In genomic region chr1:91921279-91921678, GRCm38 (mm10) we compare ENCODE assay signal across 24 mouse cellular contexts.
DNase-seq lines count a peak whose midpoint lies in the region; ATAC-seq and TF ChIP-seq lines count a peak whose summit lies in the region.
"Had no signal": no experiment of that assay in that cellular context is flagged by ENCODE, and none has a peak within 500 bp of the region (broad histone marks: within the 10 kb centered on the region; RNA-seq: fewer than 3 reads in every experiment).

No protein-coding gene starts in this region.

- H3K27ac ChIP-seq in heart, adult 2 months: peak overlapping the region; percentile 77
- no peak overlapping the region for H3K27ac ChIP-seq in heart, embryonic 11.5 days (ENCODE audit: low read depth, low read length)
- H3K27ac ChIP-seq in liver, postnatal 0 days (ENCODE audit: low read depth): no peak overlapping the region
- no peak overlapping the region for H3K27ac ChIP-seq in liver, embryonic 12.5 days
- peak overlapping the region; percentile 92 for H3K27ac ChIP-seq in olfactory bulb, adult 2 months (ENCODE audit: insufficient read depth, low read depth, low read length)
- no peak overlapping the region for H3K27ac ChIP-seq in kidney, embryonic 15.5 days
- H3K27ac ChIP-seq: embryonic facial prominence, embryonic 10.5 days; embryonic facial prominence, embryonic 13.5 days; forebrain, embryonic 12.5 days; forebrain, embryonic 15.5 days; hindbrain, embryonic 10.5 days; hindbrain, embryonic 13.5 days had no signal

- H3K36me3 ChIP-seq in heart, adult 2 months (ENCODE audit: control insufficient read depth, insufficient read depth, low read length): no peaks in the 10 kb centered on the region
- H3K36me3 ChIP-seq in heart, embryonic 11.5 days (ENCODE audit: control insufficient read depth, insufficient read depth, low read length): no peaks in the 10 kb centered on the region
- no peaks in the 10 kb centered on the region for H3K36me3 ChIP-seq in liver, postnatal 0 days (replicated peaks; ENCODE audit: insufficient read depth, low read length)
- H3K36me3 ChIP-seq in liver, embryonic 12.5 days: no peaks in the 10 kb centered on the region
- no peaks in the 10 kb centered on the region for H3K36me3 ChIP-seq in kidney, embryonic 15.5 days
- H3K36me3 ChIP-seq: embryonic facial prominence, embryonic 10.5 days; embryonic facial prominence, embryonic 13.5 days; forebrain, embryonic 12.5 days; forebrain, embryonic 15.5 days; hindbrain, embryonic 10.5 days; hindbrain, embryonic 13.5 days had no signal

- peaks cover 18% of the 10 kb centered on the region for H3K4me1 ChIP-seq in heart, adult 2 months (ENCODE audit: control insufficient read depth, insufficient read depth, low read length)
- peaks cover 10% of the 10 kb centered on the region for H3K4me1 ChIP-seq in heart, embryonic 11.5 days (ENCODE audit: control insufficient read depth, insufficient read depth, low read length)
- H3K4me1 ChIP-seq in liver, postnatal 0 days (ENCODE audit: insufficient read depth): no peaks in the 10 kb centered on the region
- H3K4me1 ChIP-seq in liver, embryonic 12.5 days: peaks cover 9% of the 10 kb centered on the region; the same call in 1 of the 2 replicates
- H3K4me1 ChIP-seq in olfactory bulb, adult 2 months (ENCODE audit: control insufficient read depth, insufficient read depth, low read length): peaks cover 58% of the 10 kb centered on the region
- peaks cover 12% of the 10 kb centered on the region; the same call in 1 of the 2 replicates for H3K4me1 ChIP-seq in kidney, embryonic 15.5 days
- H3K4me1 ChIP-seq: forebrain, embryonic 12.5 days; forebrain, embryonic 15.5 days; hindbrain, embryonic 13.5 days had no signal

- no peaks in the 10 kb centered on the region for H3K9me3 ChIP-seq in heart, embryonic 11.5 days (replicated peaks; ENCODE audit: control insufficient read depth, low read length)
- no peaks in the 10 kb centered on the region for H3K9me3 ChIP-seq in liver, postnatal 0 days (ENCODE audit: low read length)
- no peaks in the 10 kb centered on the region for H3K9me3 ChIP-seq in liver, embryonic 12.5 days (replicated peaks)
- no peaks in the 10 kb centered on the region for H3K9me3 ChIP-seq in kidney, embryonic 15.5 days (replicated peaks)
- H3K9me3 ChIP-seq: embryonic facial prominence, embryonic 10.5 days; embryonic facial prominence, embryonic 13.5 days; forebrain, embryonic 12.5 days; forebrain, embryonic 15.5 days; hindbrain, embryonic 10.5 days; hindbrain, embryonic 13.5 days had no signal

- no peak overlapping the region for H3K4me3 ChIP-seq in heart, adult 2 months
- no peak overlapping the region for H3K4me3 ChIP-seq in heart, embryonic 11.5 days (ENCODE audit: low read depth, low read length)
- no peak overlapping the region for H3K4me3 ChIP-seq in liver, postnatal 0 days (ENCODE audit: low read depth, low read length)
- H3K4me3 ChIP-seq in liver, embryonic 12.5 days: no peak overlapping the region
- H3K4me3 ChIP-seq in olfactory bulb, adult 2 months (ENCODE audit: insufficient read depth, low read depth, low read length): no peak overlapping the region
- no peak overlapping the region for H3K4me3 ChIP-seq in kidney, embryonic 15.5 days (replicated peaks)
- H3K4me3 ChIP-seq: embryonic facial prominence, embryonic 10.5 days; embryonic facial prominence, embryonic 13.5 days; erythroblast, embryonic 14.5 days; forebrain, embryonic 12.5 days; forebrain, embryonic 15.5 days; hindbrain, embryonic 10.5 days; hindbrain, embryonic 13.5 days had no signal

- no peak overlapping the region for H3K9ac ChIP-seq in heart, adult 2 months (ENCODE audit: low read depth, low read length)
- no peak overlapping the region for H3K9ac ChIP-seq in heart, embryonic 11.5 days (ENCODE audit: low read depth, low read length)
- no peak overlapping the region for H3K9ac ChIP-seq in liver, postnatal 0 days (replicated peaks)
- no peak overlapping the region for H3K9ac ChIP-seq in liver, embryonic 12.5 days
- no peak overlapping the region for H3K9ac ChIP-seq in kidney, embryonic 15.5 days
- H3K9ac ChIP-seq: embryonic facial prominence, embryonic 13.5 days; forebrain, embryonic 12.5 days; forebrain, embryonic 15.5 days; hindbrain, embryonic 13.5 days had no signal

- H3K79me2 ChIP-seq in heart, adult 2 months (replicated peaks; ENCODE audit: control insufficient read depth, insufficient read depth, low read length): no peaks in the 10 kb centered on the region

- H3K4me2 ChIP-seq in heart, embryonic 11.5 days: no peak overlapping the region
- no peak overlapping the region for H3K4me2 ChIP-seq in liver, postnatal 0 days (ENCODE audit: low read depth, low read length)
- H3K4me2 ChIP-seq in liver, embryonic 12.5 days: no peak overlapping the region
- no peak overlapping the region for H3K4me2 ChIP-seq in kidney, embryonic 15.5 days
- H3K4me2 ChIP-seq: embryonic facial prominence, embryonic 13.5 days; forebrain, embryonic 12.5 days; forebrain, embryonic 15.5 days; hindbrain, embryonic 13.5 days had no signal

- no peak for ATAC-seq in heart, embryonic 11.5 days (replicated peaks; ENCODE audit: insufficient number of reproducible peaks, low FRiP score, low TSS enrichment)
- peak; percentile 67; the same call in 1 of the 2 replicates for ATAC-seq in liver, postnatal 0 days
- no peak for ATAC-seq in liver, embryonic 12.5 days
- ATAC-seq in kidney, embryonic 15.5 days (replicated peaks; ENCODE audit: low FRiP score): no peak
- ATAC-seq: CD4-positive, CD25-positive, alpha-beta regulatory T cell, adult 4 months; forebrain, embryonic 15.5 days; hindbrain, embryonic 16.5 days had no signal

- DNase-seq in heart, adult 2 months: no peak
- DNase-seq in liver, postnatal 0 days: no peak
- DNase-seq in adipocyte (ENCODE audit: low spot score): peak; percentile 34
- DNase-seq: adrenal gland, adult 8-10 months; adrenal gland, postnatal 25 days; cerebellum, adult 11-12 months; cerebellum, adult 8-10 months; cerebellum, postnatal 10 days; cerebellum, postnatal 36 days; embryo, embryonic 11 days; gastrocnemius, postnatal 25 days had no signal

- intact Hi-C loops in heart, adult 2 months (cut with DNase I): no loop called here

- no peaks in the 10 kb centered on the region for H3K27me3 ChIP-seq in heart, adult 2 months (ENCODE audit: control insufficient read depth, insufficient read depth, low read length)
- H3K27me3 ChIP-seq in heart, embryonic 11.5 days (ENCODE audit: control insufficient read depth, insufficient read depth, low read length): no peaks in the 10 kb centered on the region
- no peaks in the 10 kb centered on the region for H3K27me3 ChIP-seq in liver, postnatal 0 days (ENCODE audit: insufficient read depth, low read length)
- no peaks in the 10 kb centered on the region for H3K27me3 ChIP-seq in liver, embryonic 12.5 days (replicated peaks)
- no peaks in the 10 kb centered on the region for H3K27me3 ChIP-seq in kidney, embryonic 15.5 days
- H3K27me3 ChIP-seq: embryonic facial prominence, embryonic 13.5 days; forebrain, embryonic 12.5 days; forebrain, embryonic 15.5 days; hindbrain, embryonic 13.5 days had no signal

- TF ChIP-seq CTCF in heart, adult 2 months (IDR thresholded peaks at IDR 0.05): no peak
- TF ChIP-seq CTCF in liver, postnatal 0 days (IDR thresholded peaks at IDR 0.05; ENCODE audit: low read depth): no peak
- TF ChIP-seq CTCF in olfactory bulb, adult 2 months (IDR thresholded peaks at IDR 0.05; ENCODE audit: insufficient read depth, low read depth, low read length): no peak

- 31% methylated on average over 5 of the region's 5 CpGs for WGBS in heart, adult 2 months
- WGBS in heart, embryonic 11.5 days (ENCODE audit: insufficient replicate concordance): 67% methylated on average over 5 of the region's 5 CpGs
- WGBS in liver, postnatal 0 days (ENCODE audit: insufficient replicate concordance): 59% methylated on average over 5 of the region's 5 CpGs
- 59% methylated on average over 5 of the region's 5 CpGs for WGBS in liver, embryonic 12.5 days (ENCODE audit: insufficient replicate concordance)
- 27% methylated on average over 5 of the region's 5 CpGs for WGBS in olfactory bulb, adult 2 months
- 66% methylated on average over 5 of the region's 5 CpGs for WGBS in kidney, embryonic 15.5 days

- TF ChIP-seq EP300 in heart, adult 2 months (IDR thresholded peaks at IDR 0.05; ENCODE audit: insufficient read depth, low read depth, low read length): no peak
- TF ChIP-seq EP300 in liver, postnatal 0 days (IDR thresholded peaks at IDR 0.05; ENCODE audit: low read depth): no peak

- no peak for TF ChIP-seq POLR2A in heart, adult 2 months (IDR thresholded peaks at IDR 0.05; ENCODE audit: insufficient read depth, low read depth, low read length)
- TF ChIP-seq POLR2A in olfactory bulb, adult 2 months (IDR thresholded peaks at IDR 0.05; ENCODE audit: insufficient read depth, low read depth, low read length): no peak

Comparison
In these comparisons a context has a peak if more than half of its experiments do, and no peak if none do; other contexts are left out.
1. H3K27ac ChIP-seq: peak in heart, adult 2 months (single experiment) and olfactory bulb, adult 2 months (single experiment); none in heart, embryonic 11.5 days (single experiment), liver, postnatal 0 days (single experiment), liver, embryonic 12.5 days (single experiment) and kidney, embryonic 15.5 days (single experiment).